Mouse (Mus musculus) midbrain, embryonic 11.5 days (tissue): Measurements from ENCODE around the gene Dap. TPM values are rescaled to one million over a fixed set of nuclear protein-coding genes. Genes with fewer than 3 reads are reported as not detected.

Source experiments
- ATAC-seq: fragments of 200-750 bp; cut with Nextera tagmentation; 2 replicates; pipeline ENCODE4 v1.8.0; 2017; ENCODE audit warnings: moderate TSS enrichment, moderate library complexity; ENCODE audit not compliant: low FRiP score
- DNase-seq: peaks from one replicate; pipeline ENCODE4 v3.0.0; 2015; ENCODE audit warnings: low spot score; ENCODE audit errors: missing footprints
- H3K27ac ChIP-seq: fragments of 300-500 bp; sonication (generic); 2 replicates; pipeline ENCODE4 v1.5.1; 2014; ENCODE audit warnings: low read depth, low read length
- H3K27me3 ChIP-seq: fragments of 300-500 bp; sonication (generic); 2 replicates; pipeline ENCODE4 v1.6.1; 2014; ENCODE audit warnings: mild to moderate bottlenecking, low read length, moderate library complexity, mixed read lengths; ENCODE audit not compliant: control insufficient read depth, insufficient read depth
- H3K36me3 ChIP-seq: fragments of 300-500 bp; sonication (generic); 2 replicates; pipeline ENCODE4 v1.6.1; 2014; ENCODE audit warnings: mild to moderate bottlenecking, low read length, moderate library complexity, mixed read lengths; ENCODE audit not compliant: control insufficient read depth, insufficient read depth
- H3K4me1 ChIP-seq: fragments of 300-500 bp; sonication (generic); 2 replicates; pipeline ENCODE4 v1.6.1; 2014; ENCODE audit warnings: low read length; ENCODE audit not compliant: control insufficient read depth, insufficient read depth
- H3K4me2 ChIP-seq: fragments of 300-500 bp; sonication (generic); 2 replicates; pipeline ENCODE4 v1.6.1; 2014; ENCODE audit warnings: mild to moderate bottlenecking, moderate library complexity
- H3K4me3 ChIP-seq: fragments of 300-500 bp; sonication (generic); 2 replicates; pipeline ENCODE4 v1.5.1; 2014; ENCODE audit warnings: low read depth, low read length
- H3K9ac ChIP-seq: fragments of 300-500 bp; sonication (generic); 2 replicates; pipeline ENCODE4 v1.6.1; 2014; ENCODE audit warnings: low read length
- H3K9me3 ChIP-seq: fragments of 300-500 bp; sonication (generic); 2 replicates; pipeline ENCODE4 v1.6.1; 2016; ENCODE audit warnings: low read length; ENCODE audit not compliant: control insufficient read depth
- WGBS: fragments of 180-500 bp; shearing (Covaris S2); extraction: QIAGEN DNeasy Blood & Tissue Kit; methylation state at CpG from one replicate; pipeline ENCODE4 v1.1.7; 2014; 5-methylcytosine and 5-hydroxymethylcytosine counted together
- polyA plus RNA-seq: library from polyadenylated mRNA; unstranded; fragments of >200 nt; fragmentation: Nextera tagmentation; extraction: Ambion mirVana; gene quantifications from 2 replicates; pipeline ENCODE4 v1.2.1, GENCODE M21; 2014

Dap gene
- polyA plus RNA-seq, 1 experiment from 2014 or later, result 40.3 TPM

DNA sequence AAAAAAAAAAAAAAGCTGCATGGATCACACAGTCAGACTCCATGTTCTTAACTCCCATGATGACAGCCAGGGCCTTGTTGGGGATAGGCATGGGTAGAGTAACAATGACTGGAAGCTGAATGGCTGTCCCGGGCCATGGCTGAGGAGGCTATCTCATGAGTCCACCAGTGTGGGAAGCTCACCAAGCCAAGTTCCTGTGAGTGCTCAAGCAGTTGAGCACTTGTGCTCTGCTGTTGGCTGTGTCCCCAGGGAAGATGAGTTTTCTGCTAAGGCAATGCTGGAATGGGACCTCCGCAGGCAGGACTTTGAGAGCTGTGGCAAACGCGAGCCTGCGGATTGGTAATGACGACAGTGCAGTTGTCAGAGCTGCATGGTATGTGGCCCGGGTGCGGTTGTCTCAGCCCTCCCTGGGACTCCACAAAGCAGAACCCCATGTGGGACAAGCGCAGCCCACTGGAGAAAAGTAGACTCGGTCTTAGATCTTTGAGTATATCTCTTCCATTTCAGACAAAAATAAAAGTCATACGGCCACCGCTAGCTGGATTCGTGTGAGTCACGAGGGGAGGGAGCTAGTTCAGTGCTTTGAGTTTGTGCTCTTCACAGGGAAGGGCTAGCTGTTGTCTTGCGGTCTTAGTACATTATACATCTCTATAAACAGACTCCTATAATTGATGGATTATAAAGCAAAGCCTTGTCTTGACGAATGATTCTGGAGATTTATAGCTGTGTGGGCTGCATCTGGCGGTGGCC, 20.8 kb downstream of the Dap start:
- ATAC-seq (no peak), DNase-seq (no peak)
- no peak overlapping the region for H3K4me3 ChIP-seq
- H3K9me3 ChIP-seq, result no peaks in the 10 kb centered on the region
- H3K36me3 ChIP-seq, result no peaks in the 10 kb centered on the region
- 93% methylated on average over 17 of the region's 17 CpGs for WGBS
- H3K27ac ChIP-seq, result no peak overlapping the region
- no peak overlapping the region for H3K4me2 ChIP-seq
- no peaks in the 10 kb centered on the region for H3K27me3 ChIP-seq
- no peak overlapping the region for H3K9ac ChIP-seq
- no peaks in the 10 kb centered on the region for H3K4me1 ChIP-seq

DNA sequence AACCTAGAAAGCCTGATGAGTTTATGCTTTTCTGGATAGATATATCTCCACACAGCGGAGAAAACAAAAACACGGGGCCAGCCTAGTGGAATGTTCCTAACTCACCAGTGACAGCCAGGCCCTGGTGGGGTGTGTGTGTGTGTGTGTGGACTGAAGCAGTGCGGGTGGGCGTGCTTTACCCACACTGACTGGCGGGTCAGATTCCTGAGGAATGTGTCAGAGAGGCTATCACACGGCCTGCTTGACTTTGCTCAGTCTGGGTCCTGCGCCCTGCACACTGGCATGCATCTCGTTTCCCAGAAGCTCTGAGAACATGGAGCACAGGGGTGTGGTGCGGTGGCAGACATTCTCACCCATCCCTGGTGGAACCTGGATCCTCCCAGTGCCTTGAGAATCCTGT, 21.8 kb downstream of the Dap start:
- no peak for DNase-seq
- H3K27me3 ChIP-seq, result no peaks in the 10 kb centered on the region
- H3K36me3 ChIP-seq, result no peaks in the 10 kb centered on the region
- no peaks in the 10 kb centered on the region for H3K9me3 ChIP-seq
- ATAC-seq, result no peak
- H3K9ac ChIP-seq, result no peak overlapping the region
- H3K27ac ChIP-seq, result no peak overlapping the region
- WGBS, result 81% methylated on average over 9 of the region's 9 CpGs
- no peak overlapping the region for H3K4me2 ChIP-seq
- H3K4me1 ChIP-seq, result no peaks in the 10 kb centered on the region
- H3K4me3 ChIP-seq, result no peak overlapping the region

DNA sequence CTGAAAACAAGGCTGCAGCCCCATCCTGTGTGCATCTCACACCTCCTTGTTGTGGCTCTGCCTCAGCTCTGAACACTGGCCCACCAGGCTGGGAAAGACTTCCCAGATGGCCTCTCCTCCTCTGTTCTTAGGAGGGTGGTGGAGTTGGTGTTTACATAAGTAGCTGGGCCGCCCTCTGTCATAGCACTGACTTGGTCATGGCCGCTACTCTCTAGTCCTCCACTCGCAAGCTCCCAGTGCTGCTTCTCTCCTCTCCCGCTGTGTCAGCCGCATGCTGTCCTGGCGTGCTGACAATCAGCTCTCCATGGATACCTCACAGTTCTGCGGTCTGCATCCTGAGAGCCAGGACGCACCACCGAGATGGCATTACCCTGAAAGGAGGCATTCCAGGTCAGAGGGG, 22.9 kb downstream of the Dap start:
- no peaks in the 10 kb centered on the region for H3K36me3 ChIP-seq
- DNase-seq (no peak), ATAC-seq (no peak)
- no peaks in the 10 kb centered on the region for H3K4me1 ChIP-seq
- 59% methylated on average over 9 of the region's 9 CpGs for WGBS
- no peak overlapping the region for H3K4me2 ChIP-seq
- no peak overlapping the region for H3K4me3 ChIP-seq
- H3K27ac ChIP-seq, result no peak overlapping the region
- H3K9me3 ChIP-seq, result no peaks in the 10 kb centered on the region
- no peak overlapping the region for H3K9ac ChIP-seq
- H3K27me3 ChIP-seq, result no peaks in the 10 kb centered on the region

DNA sequence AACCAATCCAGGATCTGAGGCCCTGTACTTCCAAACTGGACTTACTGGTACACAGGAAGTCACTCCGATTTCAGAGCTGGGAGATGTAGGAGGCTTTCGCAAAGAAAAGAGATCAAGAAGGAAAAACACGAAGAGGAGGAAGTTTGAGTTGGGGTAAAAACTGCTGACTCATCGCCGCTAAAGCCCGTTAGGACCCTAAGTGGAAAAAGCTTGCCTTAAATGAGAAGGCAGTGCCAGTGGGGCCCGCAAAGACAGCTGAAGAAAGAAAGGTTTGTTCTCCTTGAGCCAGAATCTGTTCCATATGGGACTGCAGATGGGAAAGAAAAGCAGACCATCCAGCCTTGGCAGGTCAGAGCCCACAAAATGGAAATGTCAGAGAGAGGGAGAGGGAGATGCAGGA, 24.8 kb downstream of the Dap start:
- no peak for DNase-seq
- Histone ChIP-seq H3K9me3 (no peaks in the 10 kb centered on the region), H3K4me2 (no peak overlapping the region), H3K27ac (no peak overlapping the region), H3K4me3 (no peak overlapping the region), H3K36me3 (no peaks in the 10 kb centered on the region), H3K4me1 (no peaks in the 10 kb centered on the region), H3K27me3 (no peaks in the 10 kb centered on the region), H3K9ac (no peak overlapping the region)
- 78% methylated on average over 7 of the region's 7 CpGs for WGBS
- no peak for ATAC-seq

DNA sequence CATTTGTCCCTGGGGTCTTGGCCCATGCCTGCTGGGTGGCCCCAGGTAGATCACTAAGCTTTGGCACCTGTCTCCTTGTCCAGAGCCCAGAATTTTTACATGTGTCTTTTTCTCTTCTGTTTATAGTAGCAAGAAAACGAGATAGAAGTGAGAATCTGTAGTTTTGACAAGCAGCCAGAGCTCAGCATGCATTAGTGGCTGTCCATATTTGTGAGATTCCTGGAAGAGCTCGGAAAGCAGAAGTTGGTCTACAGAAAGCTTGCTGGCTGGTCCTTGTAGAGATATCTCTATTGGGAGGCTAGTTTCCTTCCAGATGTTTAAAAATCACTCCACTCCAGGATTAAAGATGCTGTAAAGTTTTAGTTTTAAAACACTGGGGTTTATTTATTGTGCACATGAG, 25.9 kb downstream of the Dap start:
- Histone ChIP-seq H3K4me1 (no peaks in the 10 kb centered on the region), H3K36me3 (no peaks in the 10 kb centered on the region), H3K27me3 (no peaks in the 10 kb centered on the region), H3K27ac (no peak overlapping the region), H3K4me3 (no peak overlapping the region), H3K9ac (no peak overlapping the region), H3K4me2 (no peak overlapping the region), H3K9me3 (no peaks in the 10 kb centered on the region)
- DNase-seq (no peak), ATAC-seq (no peak)
- 72% methylated on average over 2 of the region's 2 CpGs for WGBS

DNA sequence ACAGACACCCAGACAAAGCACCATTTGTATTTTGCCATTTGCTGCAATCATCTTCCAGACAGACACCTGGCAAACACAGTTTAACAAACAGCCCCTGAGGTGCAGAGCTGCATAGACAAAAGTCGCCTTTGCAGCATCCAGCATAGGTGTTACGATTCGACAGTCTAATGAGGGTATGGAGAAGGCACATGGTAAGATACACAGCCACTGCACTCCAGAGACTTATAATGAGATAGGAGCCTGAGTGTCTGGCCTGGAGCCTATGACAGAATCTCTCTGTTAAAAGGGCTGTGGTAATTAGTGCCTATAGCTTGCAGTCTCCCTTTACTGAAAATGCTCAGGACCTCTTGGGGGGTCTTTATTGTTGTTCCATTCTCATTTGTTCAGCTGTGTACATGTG, 26.6 kb downstream of the Dap start:
- ATAC-seq (no peak), DNase-seq (no peak)
- Histone ChIP-seq H3K4me3 (no peak overlapping the region), H3K27me3 (no peaks in the 10 kb centered on the region), H3K4me1 (no peaks in the 10 kb centered on the region), H3K4me2 (no peak overlapping the region), H3K36me3 (no peaks in the 10 kb centered on the region), H3K9ac (no peak overlapping the region), H3K9me3 (no peaks in the 10 kb centered on the region), H3K27ac (no peak overlapping the region)
- WGBS, result 79% methylated on average over 3 of the region's 3 CpGs

DNA sequence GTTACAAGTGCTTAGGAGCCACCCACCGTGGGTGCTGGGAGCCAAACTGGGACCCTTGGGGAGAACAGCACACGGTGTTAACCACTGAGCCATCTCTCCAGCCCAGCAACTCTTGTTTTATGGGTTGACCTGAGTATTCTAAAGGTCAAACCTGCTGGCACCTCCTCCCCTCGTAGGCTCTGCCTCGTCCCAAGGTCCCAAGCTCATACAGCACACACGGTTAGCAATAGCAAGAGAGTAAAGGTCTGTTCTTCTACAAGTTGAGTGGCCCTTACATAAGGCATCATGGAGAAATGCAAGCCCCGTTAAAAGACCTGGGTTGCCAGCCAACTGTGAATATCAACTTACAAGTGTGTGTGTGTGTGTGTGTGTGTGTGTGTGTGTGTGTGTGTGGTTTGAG, 27.1 kb downstream of the Dap start:
- Histone ChIP-seq H3K27ac (no peak overlapping the region), H3K4me1 (no peaks in the 10 kb centered on the region), H3K27me3 (no peaks in the 10 kb centered on the region), H3K4me3 (no peak overlapping the region), H3K4me2 (no peak overlapping the region), H3K9me3 (no peaks in the 10 kb centered on the region), H3K36me3 (no peaks in the 10 kb centered on the region), H3K9ac (no peak overlapping the region)
- ATAC-seq (no peak), DNase-seq (no peak)
- 87% methylated on average over 6 of the region's 6 CpGs for WGBS

DNA sequence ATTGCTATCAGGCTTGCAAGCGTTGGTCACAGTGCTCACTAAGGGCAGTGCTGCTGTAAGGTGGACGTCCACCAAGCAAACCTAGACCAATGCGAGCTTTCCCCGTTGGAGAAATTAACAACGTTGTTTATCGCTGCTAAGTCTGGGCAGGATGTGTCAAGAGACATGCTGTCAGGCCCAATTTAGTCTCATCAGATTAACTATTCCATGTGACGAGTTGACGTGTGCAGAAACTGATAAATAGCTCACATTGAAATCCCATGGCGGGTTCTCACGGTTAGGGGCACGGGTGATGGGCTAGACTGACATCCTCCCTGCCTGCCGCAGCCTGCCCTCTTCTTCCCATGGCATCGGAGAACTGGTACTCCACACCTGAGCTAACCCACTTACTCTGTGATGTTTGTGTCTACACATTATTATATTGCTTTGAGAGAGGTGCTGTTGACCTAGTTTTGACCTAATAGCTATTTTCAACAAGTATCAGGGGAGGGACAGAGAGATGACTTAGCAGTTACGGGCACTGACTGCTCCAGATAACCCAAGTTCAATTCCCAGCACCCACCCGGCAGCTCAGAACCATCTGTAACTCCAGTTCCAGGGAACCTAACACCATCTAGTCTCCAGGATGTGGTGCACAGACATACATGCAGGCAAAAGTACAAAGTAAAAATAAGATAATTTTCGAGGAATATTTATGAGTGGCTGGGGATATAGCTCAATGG, 28.6 kb downstream of the Dap start:
- Histone ChIP-seq H3K4me3 (no peak overlapping the region), H3K9ac (no peak overlapping the region), H3K9me3 (no peaks in the 10 kb centered on the region), H3K27me3 (no peaks in the 10 kb centered on the region), H3K36me3 (no peaks in the 10 kb centered on the region), H3K27ac (no peak overlapping the region), H3K4me1 (no peaks in the 10 kb centered on the region), H3K4me2 (no peak overlapping the region)
- ATAC-seq (no peak), DNase-seq (no peak)
- WGBS, result 87% methylated on average over 16 of the region's 16 CpGs

DNA sequence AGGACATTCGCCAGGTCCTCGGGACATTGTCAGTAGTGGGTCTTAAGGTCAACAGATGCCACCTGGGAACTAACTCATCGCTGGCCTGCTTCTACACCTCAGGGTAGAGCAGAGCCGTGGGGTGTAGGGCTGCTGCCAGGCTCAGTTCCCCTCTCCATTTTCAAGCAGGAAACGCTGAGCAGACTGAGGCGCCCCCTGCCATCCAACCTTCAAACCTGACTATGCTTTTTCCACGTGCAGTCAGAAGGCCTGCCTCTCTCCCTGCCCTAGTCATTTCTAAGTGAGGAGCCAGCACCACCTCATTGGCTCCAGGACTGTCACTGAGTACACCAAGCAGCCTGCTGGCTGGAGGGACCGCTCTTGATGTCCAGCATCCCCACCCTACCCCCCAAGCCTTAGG, 29.3 kb downstream of the Dap start:
- Histone ChIP-seq H3K9ac (no peak overlapping the region), H3K27me3 (no peaks in the 10 kb centered on the region), H3K27ac (no peak overlapping the region), H3K36me3 (no peaks in the 10 kb centered on the region), H3K4me2 (no peak overlapping the region), H3K9me3 (no peaks in the 10 kb centered on the region), H3K4me3 (no peak overlapping the region), H3K4me1 (no peaks in the 10 kb centered on the region)
- no peak for DNase-seq
- ATAC-seq, result no peak
- 74% methylated on average over 8 of the region's 8 CpGs for WGBS
